Mouse (Mus musculus): Measurements from ENCODE around the gene Ang2. TPM values are rescaled to one million over a fixed set of nuclear protein-coding genes. Genes with fewer than 3 reads are reported as not detected.

Gene Ang2
- total RNA-seq, 1 experiment: not detected

DNA sequence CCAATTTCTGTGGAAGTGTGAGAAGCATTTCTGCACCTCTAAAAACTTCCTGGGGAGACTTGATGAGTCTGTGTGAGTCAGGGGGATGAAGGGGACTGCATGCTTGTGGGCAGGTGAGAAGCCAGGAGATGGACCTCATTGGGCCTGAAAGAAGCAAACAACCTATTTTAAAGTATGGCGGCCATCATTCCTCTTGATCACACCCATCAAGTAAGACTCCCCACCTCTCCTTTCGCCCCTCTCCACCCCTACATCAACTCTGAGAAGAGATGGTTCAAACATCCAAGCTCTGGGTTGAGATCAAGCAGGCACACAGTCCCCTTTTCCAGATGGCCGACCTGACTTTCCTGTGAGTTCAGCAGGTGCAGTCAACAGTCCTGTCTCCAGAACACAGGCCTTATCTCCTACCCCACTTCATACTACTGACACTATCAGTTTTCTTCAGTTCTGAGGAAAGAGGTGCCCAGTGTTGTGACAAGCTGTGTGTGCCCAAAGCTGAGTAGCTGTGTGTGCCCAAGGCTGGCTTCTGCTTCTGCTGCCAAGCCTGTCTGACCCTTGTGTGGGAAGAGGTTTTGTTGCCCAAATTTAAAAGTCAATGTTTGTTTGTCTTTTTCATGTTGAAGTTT lies 48.6 kb downstream of the Ang2 start:
- Histone ChIP-seq H3K9ac (ENCODE audit: insufficient read depth, low read depth, low read length, poor library complexity, severe bottlenecking) (no peak overlapping the region), H3K4me1 (ENCODE audit: control insufficient read depth in 2 of 2, insufficient read depth in 2 of 2, low read length in 2 of 2, poor library complexity in 1 of 2) (no peaks in the 10 kb centered on the region), H3K9me3 (ENCODE audit: control insufficient read depth, insufficient read depth, low read depth, low read length) (no peaks in the 10 kb centered on the region), H3K4me3 (ENCODE audit: insufficient read depth in 1 of 2, low read depth in 1 of 2, low read length in 2 of 2, poor library complexity in 1 of 2, severe bottlenecking in 1 of 2) (no peak overlapping the region), H3K27ac (ENCODE audit: insufficient read depth, low read depth, low read length, poor library complexity, severe bottlenecking) (no peak overlapping the region), H3K36me3 (ENCODE audit: control insufficient read depth, insufficient read depth, low read length, poor library complexity, severe bottlenecking) (no peaks in the 10 kb centered on the region)
- no peak for DNase-seq (ENCODE audit: low read depth, low spot score)
- in situ Hi-C loops (cut with MboI; ENCODE audit: low sequenced_read_pairs in 2 of 2, unreplicated experiment in 2 of 2): no loop called here
- TF ChIP-seq MAFK (IDR thresholded peaks at IDR 0.05; ENCODE audit: insufficient read depth, low read depth, low read length): no peak

- H3K36me3 ChIP-seq (ENCODE audit: control insufficient read depth, insufficient read depth, low read length, poor library complexity, severe bottlenecking): no peaks in the 10 kb centered on the region
- DNase-seq (ENCODE audit: low read depth, low spot score): no peak
- no peaks in the 10 kb centered on the region for H3K4me1 ChIP-seq (ENCODE audit: control insufficient read depth in 2 of 2, insufficient read depth in 2 of 2, low read length in 2 of 2, poor library complexity in 1 of 2)
- no peak overlapping the region for H3K9ac ChIP-seq (ENCODE audit: insufficient read depth, low read depth, low read length, poor library complexity, severe bottlenecking)
- H3K4me3 ChIP-seq (ENCODE audit: insufficient read depth in 1 of 2, low read depth in 1 of 2, low read length in 2 of 2, poor library complexity in 1 of 2, severe bottlenecking in 1 of 2): no peak overlapping the region
- TF ChIP-seq CHD2 (IDR thresholded peaks at IDR 0.05; ENCODE audit: low read depth, low read length): no peak
- TF ChIP-seq ZC3H11A (IDR thresholded peaks at IDR 0.05; ENCODE audit: borderline replicate concordance, low read depth, low read length): no peak
- TF ChIP-seq HCFC1 (IDR thresholded peaks at IDR 0.05; ENCODE audit: borderline replicate concordance, insufficient read depth, low read length): no peak
- H3K9me3 ChIP-seq (ENCODE audit: control insufficient read depth, insufficient read depth, low read depth, low read length): no peaks in the 10 kb centered on the region
- in situ Hi-C loops (cut with MboI; ENCODE audit: low sequenced_read_pairs in 2 of 2, unreplicated experiment in 2 of 2): no loop called here
- no peak overlapping the region for H3K27ac ChIP-seq (ENCODE audit: insufficient read depth, low read depth, low read length, poor library complexity, severe bottlenecking)
Measured at GRCm38 (mm10) chr14:51149164-51149563, 49.8 kb downstream of the Ang2 start.

- no peak for DNase-seq (ENCODE audit: low read depth, low spot score)
- no peaks in the 10 kb centered on the region for H3K36me3 ChIP-seq (ENCODE audit: control insufficient read depth, insufficient read depth, low read length, poor library complexity, severe bottlenecking)
- no peak overlapping the region for H3K4me3 ChIP-seq (ENCODE audit: insufficient read depth in 1 of 2, low read depth in 1 of 2, low read length in 2 of 2, poor library complexity in 1 of 2, severe bottlenecking in 1 of 2)
- in situ Hi-C loops (cut with MboI; ENCODE audit: low sequenced_read_pairs in 2 of 2, unreplicated experiment in 2 of 2): no loop called here
- no peak for TF ChIP-seq ZC3H11A (IDR thresholded peaks at IDR 0.05; ENCODE audit: borderline replicate concordance, low read depth, low read length)
- TF ChIP-seq ZNF384 (IDR thresholded peaks at IDR 0.05; ENCODE audit: low read depth, low read length): no peak
- no peak for TF ChIP-seq CHD2 (IDR thresholded peaks at IDR 0.05; ENCODE audit: low read depth, low read length)
- TF ChIP-seq MAFK (IDR thresholded peaks at IDR 0.05; ENCODE audit: insufficient read depth, low read depth, low read length): no peak
- no peak for TF ChIP-seq HCFC1 (IDR thresholded peaks at IDR 0.05; ENCODE audit: borderline replicate concordance, insufficient read depth, low read length)
- no peaks in the 10 kb centered on the region for H3K4me1 ChIP-seq (ENCODE audit: control insufficient read depth in 2 of 2, insufficient read depth in 2 of 2, low read length in 2 of 2, poor library complexity in 1 of 2)
- H3K27ac ChIP-seq (ENCODE audit: insufficient read depth, low read depth, low read length, poor library complexity, severe bottlenecking): no peak overlapping the region
- H3K9ac ChIP-seq (ENCODE audit: insufficient read depth, low read depth, low read length, poor library complexity, severe bottlenecking): no peak overlapping the region
- H3K9me3 ChIP-seq (ENCODE audit: control insufficient read depth, insufficient read depth, low read depth, low read length): no peaks in the 10 kb centered on the region
Measured at GRCm38 (mm10) chr14:51148006-51148405, 50.9 kb downstream of the Ang2 start.

DNA sequence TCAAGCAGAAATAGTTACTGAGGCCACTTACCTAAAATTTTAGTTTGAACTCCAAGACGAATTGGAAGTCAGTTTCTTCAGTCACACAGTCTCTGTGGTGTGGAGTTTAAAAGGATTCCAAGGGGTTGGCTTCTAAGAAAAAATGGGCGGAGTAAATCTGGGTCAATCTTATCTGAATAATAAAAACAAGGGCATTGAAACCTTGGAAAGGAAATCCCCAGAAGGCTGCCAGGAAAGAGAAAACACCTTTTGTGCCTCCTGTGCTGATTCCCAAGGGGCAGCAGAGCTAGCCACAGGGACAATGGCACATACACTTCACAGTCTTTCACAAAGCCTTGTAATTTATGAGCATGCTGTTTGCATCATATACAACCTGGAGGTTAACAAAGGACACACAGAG lies 52.3 kb downstream of the Ang2 start, which contains the start of gene Rnase1:
Gene Rnase1 (minus strand): TSS at position 101 of the 400 bp plus-strand sequence.
- no peak for DNase-seq (ENCODE audit: low read depth, low spot score)
- in situ Hi-C loops (cut with MboI; ENCODE audit: low sequenced_read_pairs in 2 of 2, unreplicated experiment in 2 of 2): no loop called here
- no peaks in the 10 kb centered on the region for H3K4me1 ChIP-seq (ENCODE audit: control insufficient read depth in 2 of 2, insufficient read depth in 2 of 2, low read length in 2 of 2, poor library complexity in 1 of 2)
- no peaks in the 10 kb centered on the region for H3K36me3 ChIP-seq (ENCODE audit: control insufficient read depth, insufficient read depth, low read length, poor library complexity, severe bottlenecking)
- H3K9ac ChIP-seq (ENCODE audit: insufficient read depth, low read depth, low read length, poor library complexity, severe bottlenecking): no peak within 1 kb of the TSS
- TF ChIP-seq MAFK (IDR thresholded peaks at IDR 0.05; ENCODE audit: insufficient read depth, low read depth, low read length): no peak
- no peak for TF ChIP-seq HCFC1 (IDR thresholded peaks at IDR 0.05; ENCODE audit: borderline replicate concordance, insufficient read depth, low read length)
- no peak for TF ChIP-seq ZC3H11A (IDR thresholded peaks at IDR 0.05; ENCODE audit: borderline replicate concordance, low read depth, low read length)
- TF ChIP-seq ZNF384 (IDR thresholded peaks at IDR 0.05; ENCODE audit: low read depth, low read length): no peak
- TF ChIP-seq CHD2 (IDR thresholded peaks at IDR 0.05; ENCODE audit: low read depth, low read length): no peak
- H3K4me3 ChIP-seq (ENCODE audit: insufficient read depth in 1 of 2, low read depth in 1 of 2, low read length in 2 of 2, poor library complexity in 1 of 2, severe bottlenecking in 1 of 2): no peak within 1 kb of the TSS
- H3K9me3 ChIP-seq (ENCODE audit: control insufficient read depth, insufficient read depth, low read depth, low read length): no peaks in the 10 kb centered on the region
- no peak within 1 kb of the TSS for H3K27ac ChIP-seq (ENCODE audit: insufficient read depth, low read depth, low read length, poor library complexity, severe bottlenecking)

DNA sequence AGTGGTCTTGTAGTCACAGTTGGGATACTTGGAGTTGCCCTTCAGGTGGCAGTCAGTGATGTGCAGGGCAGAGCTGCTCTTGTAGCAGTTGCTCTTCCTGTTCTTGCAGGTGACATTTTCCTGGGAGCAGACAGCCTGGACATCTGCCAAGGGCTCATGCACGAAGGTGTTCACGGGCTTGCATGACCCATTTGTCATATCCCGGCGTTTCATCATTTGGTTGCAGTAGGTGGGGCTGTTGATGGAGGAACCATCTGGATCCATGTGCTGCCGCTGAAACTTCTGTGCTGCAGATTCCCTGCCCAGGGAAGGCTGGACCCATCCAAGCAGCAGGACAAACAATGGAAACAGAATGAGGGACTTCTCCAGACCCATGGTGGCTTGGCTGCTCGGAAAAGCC lies 53.4 kb downstream of the Ang2 start:
- TF ChIP-seq CHD2 (IDR thresholded peaks at IDR 0.05; ENCODE audit: low read depth, low read length): no peak
- TF ChIP-seq MAFK (IDR thresholded peaks at IDR 0.05; ENCODE audit: insufficient read depth, low read depth, low read length): no peak
- TF ChIP-seq ZNF384 (IDR thresholded peaks at IDR 0.05; ENCODE audit: low read depth, low read length): no peak
- TF ChIP-seq HCFC1 (IDR thresholded peaks at IDR 0.05; ENCODE audit: borderline replicate concordance, insufficient read depth, low read length): no peak
- no peak for TF ChIP-seq ZC3H11A (IDR thresholded peaks at IDR 0.05; ENCODE audit: borderline replicate concordance, low read depth, low read length)
- DNase-seq (ENCODE audit: low read depth, low spot score): no peak
- Histone ChIP-seq H3K36me3 (ENCODE audit: control insufficient read depth, insufficient read depth, low read length, poor library complexity, severe bottlenecking) (no peaks in the 10 kb centered on the region), H3K9me3 (ENCODE audit: control insufficient read depth, insufficient read depth, low read depth, low read length) (no peaks in the 10 kb centered on the region), H3K27ac (ENCODE audit: insufficient read depth, low read depth, low read length, poor library complexity, severe bottlenecking) (no peak overlapping the region), H3K4me3 (ENCODE audit: insufficient read depth in 1 of 2, low read depth in 1 of 2, low read length in 2 of 2, poor library complexity in 1 of 2, severe bottlenecking in 1 of 2) (no peak overlapping the region), H3K4me1 (ENCODE audit: control insufficient read depth in 2 of 2, insufficient read depth in 2 of 2, low read length in 2 of 2, poor library complexity in 1 of 2) (no peaks in the 10 kb centered on the region), H3K9ac (ENCODE audit: insufficient read depth, low read depth, low read length, poor library complexity, severe bottlenecking) (no peak overlapping the region)
- in situ Hi-C loops (cut with MboI; ENCODE audit: low sequenced_read_pairs in 2 of 2, unreplicated experiment in 2 of 2): no loop called here

Other genes starting within 250 kb of the Ang2 start
- 1.1 and 2.2 TPM in 2 replicates for gene Pnp2, start 243.2 kb downstream of the Ang2 start, total RNA-seq (2012; rRNA removed)
- not detected in 2 replicates for gene Rnase10, start 191.4 kb downstream of the Ang2 start, total RNA-seq (2012; rRNA removed)
- not detected in 2 replicates for gene Rnase9, start 157.3 kb downstream of the Ang2 start, total RNA-seq (2012; rRNA removed)
- not detected in 2 replicates for gene Rnase11, start 149.0 kb downstream of the Ang2 start, total RNA-seq (2012; rRNA removed)
- 0.36 and 1.1 TPM in 2 replicates for gene Rnase12, start 141.5 kb downstream of the Ang2 start, total RNA-seq (2012; rRNA removed)
- not detected in 2 replicates for gene Olfr750, start 124.7 kb downstream of the Ang2 start, total RNA-seq (2012; rRNA removed)
- gene Rnase4, start 108.1 kb downstream of the Ang2 start, total RNA-seq (2012; rRNA removed): 2.5 and 10.3 TPM in 2 replicates
- gene Ang, start 108.0 kb downstream of the Ang2 start, total RNA-seq (2012; rRNA removed): 1.2 and 1.4 TPM in 2 replicates
- not detected in 2 replicates for gene Eddm3b, start 84.7 kb downstream of the Ang2 start, total RNA-seq (2012; rRNA removed)
- not detected in 2 replicates for gene Rnase6, start 75.2 kb downstream of the Ang2 start, total RNA-seq (2012; rRNA removed)
- not detected in 2 replicates for gene Rnase1, start 52.4 kb downstream of the Ang2 start, total RNA-seq (2012; rRNA removed)
- gene Rnase2b, start 36.9 kb downstream of the Ang2 start, total RNA-seq (2012; rRNA removed): not detected in 2 replicates
- not detected in 2 replicates for gene Ear14, start 4.2 kb upstream of the Ang2 start, total RNA-seq (2012; rRNA removed)
- not detected in 2 replicates for gene Rnase2a, start 57.0 kb upstream of the Ang2 start, total RNA-seq (2012; rRNA removed)
- gene Gm7247, start 162.6 kb upstream of the Ang2 start, total RNA-seq (2012; rRNA removed): not detected in 2 replicates
- not detected in 2 replicates for gene Vmn2r88, start 211.7 kb upstream of the Ang2 start, total RNA-seq (2012; rRNA removed)